Mouse (Mus musculus) forebrain, embryonic 10.5 days (tissue): ENCODE measurements around the gene Tia1. TPM values are rescaled to one million over a fixed set of nuclear protein-coding genes. Genes with fewer than 3 reads are reported as not detected.
A peak's percentile ranks its signal among the peaks of the same experiment; 100 is the strongest.
"Not testable (repeated sequence)": the region's sequence is repeated elsewhere in the genome, so short reads cannot be mapped to it uniquely, and the experiment has no call there.

ENCODE experiments used
- DNase-seq: peaks from one replicate; pipeline ENCODE4 v3.0.0-alpha.2; 2017; ENCODE audit warnings: low spot score; ENCODE audit errors: extremely low spot score
- H3K27ac ChIP-seq: fragments of 300-500 bp; sonication (generic); 2 replicates; pipeline ENCODE4 v1.5.1; 2016; ENCODE audit warnings: mild to moderate bottlenecking
- H3K27me3 ChIP-seq: fragments of 300-500 bp; sonication (generic); 2 replicates; pipeline ENCODE4 v1.6.1; 2016; ENCODE audit warnings: mild to moderate bottlenecking; ENCODE audit not compliant: poor library complexity, severe bottlenecking
- H3K36me3 ChIP-seq: fragments of 300-500 bp; sonication (generic); replicated peaks from 2 replicates; pipeline ENCODE4 v1.6.1; 2016; ENCODE audit warnings: mild to moderate bottlenecking, moderate library complexity
- H3K4me1 ChIP-seq: fragments of 300-500 bp; sonication (generic); 2 replicates; pipeline ENCODE4 v1.6.1; 2016
- H3K4me3 ChIP-seq: fragments of 300-500 bp; sonication (generic); 2 replicates; pipeline ENCODE4 v1.5.1; 2016; ENCODE audit warnings: mild to moderate bottlenecking, moderate library complexity
- H3K9me3 ChIP-seq: fragments of 300-500 bp; sonication (generic); 2 replicates; pipeline ENCODE4 v1.6.1; 2016; ENCODE audit warnings: mild to moderate bottlenecking, moderate library complexity
- WGBS: fragments of 180-500 bp; shearing (Covaris S2); methylation state at CpG from one replicate; pipeline ENCODE4 v1.1.7; 2016; 5-methylcytosine and 5-hydroxymethylcytosine counted together
- polyA plus RNA-seq: library from polyadenylated mRNA; unstranded; fragments of >200 nt; fragmentation: Nextera tagmentation; extraction: Ambion mirVana; gene quantifications from 2 replicates; pipeline ENCODE4 v1.2.1, GENCODE M21; 2016

Tia1 gene
- polyA plus RNA-seq, 1 experiment from 2014 or later: 209 TPM

DNA sequence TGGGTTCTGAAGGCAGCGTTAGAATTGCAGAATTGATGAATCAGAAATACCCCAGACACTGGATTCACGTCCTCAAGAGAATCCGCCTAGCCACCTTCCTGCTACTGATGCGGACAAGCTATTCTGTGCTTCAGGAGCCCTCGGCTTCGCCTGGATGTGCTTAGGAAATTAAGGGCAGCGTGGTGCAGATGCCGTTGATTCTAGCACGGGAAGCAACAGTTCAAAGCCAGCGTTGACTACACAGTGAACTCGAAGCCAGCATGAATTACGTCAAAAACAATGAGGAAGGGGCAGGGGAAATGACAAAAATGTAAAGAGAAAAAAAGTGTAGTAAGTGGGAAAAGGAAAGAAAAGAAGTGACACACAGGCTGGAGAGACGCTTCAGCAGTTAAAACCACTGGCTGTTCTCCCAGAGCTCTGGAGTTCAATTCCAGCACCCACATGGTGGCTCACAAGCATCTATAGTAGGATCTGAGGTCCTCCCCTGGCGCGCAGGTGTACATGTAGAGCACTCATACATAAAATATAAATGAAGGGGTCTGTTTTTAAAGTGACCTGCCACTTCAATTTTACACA is 33.2 kb upstream of the Tia1 start, which contains the start of gene Snrpg:
Gene Snrpg (plus strand): TSS at position 541 of the 576 bp plus-strand sequence.
- Histone ChIP-seq H3K4me1 (peaks cover 40% of the 10 kb centered on the region), H3K27ac (peak within 1 kb of the TSS; percentile 95), H3K9me3 (no peaks in the 10 kb centered on the region), H3K27me3 (no peaks in the 10 kb centered on the region), H3K4me3 (peak within 1 kb of the TSS; percentile 96), H3K36me3 (peaks cover 59% of the 10 kb centered on the region)
- WGBS: 22% methylated on average over 15 of the region's 15 CpGs
- DNase-seq: peak; percentile 31

DNA sequence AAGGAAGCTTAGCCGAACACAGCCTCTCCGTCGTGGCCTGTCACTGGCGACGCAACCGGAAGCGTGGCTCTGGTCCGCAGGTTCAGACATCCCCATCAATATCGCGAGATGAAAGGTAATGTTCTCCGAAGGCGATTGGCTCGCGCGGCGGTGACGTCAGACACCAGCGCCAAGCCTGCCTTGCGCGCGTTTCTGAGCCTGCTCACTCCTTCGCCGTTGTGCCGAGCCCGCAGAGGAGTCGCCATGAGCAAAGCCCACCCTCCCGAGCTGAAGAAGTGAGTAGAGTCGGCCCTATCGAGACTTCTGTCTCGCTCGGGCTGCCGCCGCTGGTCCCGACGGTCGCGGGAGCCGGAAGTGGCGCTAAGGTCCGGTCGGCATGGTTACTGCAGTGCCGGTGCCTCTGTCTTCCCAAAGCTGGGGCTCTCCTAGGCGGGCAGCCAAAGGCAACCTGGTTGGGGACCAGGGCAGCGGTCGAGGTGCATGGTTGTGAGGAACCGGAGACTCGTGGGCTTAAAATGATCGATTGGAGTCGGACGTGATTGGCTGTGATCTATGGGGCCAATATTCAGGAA is 32.6 kb upstream of the Tia1 start:
- WGBS: under 1% methylated on average over 50 of the region's 50 CpGs
- DNase-seq: peak; percentile 97
- Histone ChIP-seq H3K9me3 (no peaks in the 10 kb centered on the region), H3K36me3 (peaks cover 64% of the 10 kb centered on the region), H3K4me3 (peak overlapping the region; percentile 96), H3K27ac (peak overlapping the region; percentile 95), H3K4me1 (peaks cover 34% of the 10 kb centered on the region), H3K27me3 (no peaks in the 10 kb centered on the region)

- no peaks in the 10 kb centered on the region for H3K9me3 ChIP-seq
- peaks cover 28% of the 10 kb centered on the region for H3K4me1 ChIP-seq
- no peak for DNase-seq
- WGBS: 5% methylated on average over 12 of the region's 12 CpGs
- H3K27me3 ChIP-seq: no peaks in the 10 kb centered on the region
- H3K36me3 ChIP-seq: peaks cover 68% of the 10 kb centered on the region
- H3K27ac ChIP-seq: peak overlapping the region; percentile 95
- peak overlapping the region; percentile 96 for H3K4me3 ChIP-seq
Measured at GRCm38 (mm10) chr6:86371950-86372516, 32.0 kb upstream of the Tia1 start.

- peaks cover 68% of the 10 kb centered on the region for H3K36me3 ChIP-seq
Measured at GRCm38 (mm10) chr6:86373556-86373955, 30.5 kb upstream of the Tia1 start.

GRCm38 (mm10) chr6:86378341-86378740 is 25.7 kb upstream of the Tia1 start:
- no peak for DNase-seq
- Histone ChIP-seq H3K27ac (no peak overlapping the region), H3K36me3 (peaks cover 65% of the 10 kb centered on the region), H3K4me3 (no peak overlapping the region), H3K4me1 (peaks cover 6% of the 10 kb centered on the region), H3K27me3 (no peaks in the 10 kb centered on the region), H3K9me3 (no peaks in the 10 kb centered on the region)
- 86% methylated on average over 3 of the region's 3 CpGs for WGBS

More at GRCm38 (mm10) chr6:86373556-86373955, 30.5 kb upstream of the Tia1 start:
- no peak overlapping the region for H3K27ac ChIP-seq
- WGBS: 91% methylated on average over 6 of the region's 6 CpGs
- no peaks in the 10 kb centered on the region for H3K27me3 ChIP-seq
- H3K4me1 ChIP-seq: peaks cover 28% of the 10 kb centered on the region
- peak overlapping the region; percentile 96 for H3K4me3 ChIP-seq
- no peak for DNase-seq
- H3K9me3 ChIP-seq: no peaks in the 10 kb centered on the region

GRCm38 (mm10) chr6:86380112-86380511 is 23.9 kb upstream of the Tia1 start:
- not testable (repeated sequence) for H3K9me3 ChIP-seq
- peaks cover 56% of the 10 kb centered on the region for H3K36me3 ChIP-seq

GRCm38 (mm10) chr6:86382551-86382950 is 21.5 kb upstream of the Tia1 start:
- H3K27ac ChIP-seq: no peak overlapping the region
- no peak overlapping the region for H3K4me3 ChIP-seq
- H3K36me3 ChIP-seq: peaks cover 54% of the 10 kb centered on the region
- 0 out of 2 replicates have a peak, but pooled peaks cover 4% of the 10 kb centered on the region for H3K4me1 ChIP-seq
- H3K9me3 ChIP-seq: no peaks in the 10 kb centered on the region
- no peak for DNase-seq
- H3K27me3 ChIP-seq: no peaks in the 10 kb centered on the region

More at GRCm38 (mm10) chr6:86380112-86380511, 23.9 kb upstream of the Tia1 start:
- 69% methylated on average over 8 of the region's 8 CpGs for WGBS
- not testable (repeated sequence) for H3K4me1 ChIP-seq, DNase-seq, H3K27ac ChIP-seq, H3K4me3 ChIP-seq, H3K27me3 ChIP-seq

- 57% methylated on average over 16 of the region's 16 CpGs for WGBS
- H3K36me3 ChIP-seq: peaks cover 54% of the 10 kb centered on the region
- H3K27me3 ChIP-seq: no peaks in the 10 kb centered on the region
- no peak overlapping the region for H3K27ac ChIP-seq
- 0 out of 2 replicates have a peak, but pooled peaks cover 4% of the 10 kb centered on the region for H3K4me1 ChIP-seq
- no peak for DNase-seq
- H3K4me3 ChIP-seq: no peak overlapping the region
- H3K9me3 ChIP-seq: no peaks in the 10 kb centered on the region
Measured at GRCm38 (mm10) chr6:86383370-86383769, 20.6 kb upstream of the Tia1 start.

DNA sequence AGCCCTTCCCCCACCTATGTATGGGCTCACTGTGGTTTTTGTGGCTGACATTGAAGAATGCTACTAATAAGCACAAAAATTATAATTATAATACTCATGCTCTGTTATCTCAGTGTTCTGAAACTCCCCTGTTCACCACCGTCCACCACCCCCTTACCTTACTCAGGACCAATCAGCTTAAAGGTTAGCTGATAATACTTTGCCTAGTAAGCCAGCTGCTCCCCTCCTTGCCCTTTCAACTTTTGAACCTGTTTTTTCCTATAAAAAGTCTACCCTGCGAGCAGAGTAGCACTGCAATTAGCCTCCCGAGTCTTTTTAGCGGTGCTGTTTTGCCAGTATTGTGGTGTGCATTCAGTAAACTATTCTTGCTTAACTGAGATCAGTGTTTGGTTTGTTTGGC is 19.3 kb upstream of the Tia1 start:
- 85% methylated on average over 4 of the region's 4 CpGs for WGBS
- no peaks in the 10 kb centered on the region for H3K9me3 ChIP-seq
- DNase-seq: no peak

DNA sequence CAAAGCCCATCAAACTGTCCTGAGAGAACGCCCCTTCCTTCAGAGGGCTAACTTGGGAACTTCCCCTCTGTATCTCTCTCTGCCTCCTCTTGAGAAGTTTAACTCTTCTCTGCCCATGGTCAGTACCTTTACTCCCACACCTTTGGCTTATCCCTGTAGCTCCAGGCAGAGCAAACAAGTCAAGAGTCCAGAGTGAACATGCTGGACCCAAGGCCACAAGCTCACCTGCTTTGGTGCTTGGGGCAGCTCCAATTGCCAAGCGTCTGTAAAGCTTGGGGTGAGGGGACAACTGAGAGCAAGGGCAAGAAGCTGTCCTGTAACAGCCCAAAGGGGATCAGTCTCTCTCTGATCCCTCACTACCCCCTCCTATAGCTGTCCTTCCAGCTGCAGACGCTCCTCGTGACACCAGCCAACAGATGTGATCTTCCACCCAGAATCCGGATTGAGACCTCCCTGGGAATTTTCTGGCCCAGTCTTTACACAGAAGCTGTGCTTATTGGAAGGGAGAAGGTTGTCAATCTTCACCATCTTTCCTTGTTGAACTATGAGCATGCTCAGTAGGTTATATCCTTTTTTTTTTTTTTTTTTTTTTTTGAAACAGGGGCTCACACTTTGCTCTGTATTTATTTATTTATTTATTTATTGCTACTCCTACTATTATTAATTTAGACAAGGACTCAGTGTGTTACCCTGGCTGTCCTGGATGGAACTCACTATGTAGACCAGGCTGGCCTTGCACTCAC is 18.5 kb upstream of the Tia1 start:
- Histone ChIP-seq H3K4me1 (0 out of 2 replicates have a peak, but pooled peaks cover 4% of the 10 kb centered on the region), H3K27ac (no peak overlapping the region), H3K27me3 (no peaks in the 10 kb centered on the region), H3K4me3 (no peak overlapping the region), H3K36me3 (peaks cover 57% of the 10 kb centered on the region), H3K9me3 (no peaks in the 10 kb centered on the region)
- 85% methylated on average over 5 of the region's 5 CpGs for WGBS
- DNase-seq: no peak

More for the DNA sequence above, 19.3 kb upstream of the Tia1 start:
- Histone ChIP-seq H3K4me1 (0 out of 2 replicates have a peak, but pooled peaks cover 4% of the 10 kb centered on the region), H3K27ac (no peak overlapping the region), H3K27me3 (no peaks in the 10 kb centered on the region), H3K4me3 (no peak overlapping the region), H3K36me3 (peaks cover 54% of the 10 kb centered on the region)

DNA sequence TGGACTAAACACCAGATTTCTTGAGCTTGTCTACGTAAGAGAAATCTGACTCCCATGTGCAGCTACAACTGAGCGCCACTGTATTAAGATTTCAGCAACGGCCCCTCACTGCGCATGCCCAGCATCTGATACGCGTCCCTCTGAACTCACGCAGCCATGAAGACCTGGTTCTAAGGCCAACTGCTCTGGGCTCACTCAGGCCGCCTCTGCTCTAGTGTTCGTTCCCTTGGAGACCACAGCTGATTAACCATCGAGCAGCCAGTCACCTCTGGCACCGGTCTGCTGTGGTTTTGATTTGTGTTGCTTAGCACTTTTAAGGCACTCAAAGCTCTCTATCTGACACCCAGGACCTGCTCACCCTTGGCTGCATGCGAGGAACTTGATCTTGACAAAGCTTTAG is 16.7 kb upstream of the Tia1 start:
- 88% methylated on average over 12 of the region's 12 CpGs for WGBS
- Histone ChIP-seq H3K4me3 (no peak overlapping the region), H3K27me3 (no peaks in the 10 kb centered on the region), H3K4me1 (0 out of 2 replicates have a peak, but pooled peaks cover 4% of the 10 kb centered on the region), H3K36me3 (peaks cover 75% of the 10 kb centered on the region), H3K27ac (no peak overlapping the region), H3K9me3 (no peaks in the 10 kb centered on the region)
- no peak for DNase-seq

- Histone ChIP-seq H3K4me3 (no peak overlapping the region), H3K4me1 (0 out of 2 replicates have a peak, but pooled peaks cover under 1% of the 10 kb centered on the region), H3K36me3 (peaks cover 85% of the 10 kb centered on the region), H3K9me3 (no peaks in the 10 kb centered on the region), H3K27me3 (no peaks in the 10 kb centered on the region), H3K27ac (no peak overlapping the region)
- no peak for DNase-seq
- WGBS: 88% methylated on average over 18 of the region's 18 CpGs
Measured at GRCm38 (mm10) chr6:86388461-86388860, 15.6 kb upstream of the Tia1 start.
